Mouse (Mus musculus): ENCODE results near the gene Gm43552. TPM values are rescaled to one million over a fixed set of nuclear protein-coding genes. Genes with fewer than 3 reads are reported as not detected.

Gm43552 gene
- not detected in 2 replicates for polyA plus RNA-seq (2015; fragmentation: Nextera tagmentation; extraction: Ambion mirVana)

DNA sequence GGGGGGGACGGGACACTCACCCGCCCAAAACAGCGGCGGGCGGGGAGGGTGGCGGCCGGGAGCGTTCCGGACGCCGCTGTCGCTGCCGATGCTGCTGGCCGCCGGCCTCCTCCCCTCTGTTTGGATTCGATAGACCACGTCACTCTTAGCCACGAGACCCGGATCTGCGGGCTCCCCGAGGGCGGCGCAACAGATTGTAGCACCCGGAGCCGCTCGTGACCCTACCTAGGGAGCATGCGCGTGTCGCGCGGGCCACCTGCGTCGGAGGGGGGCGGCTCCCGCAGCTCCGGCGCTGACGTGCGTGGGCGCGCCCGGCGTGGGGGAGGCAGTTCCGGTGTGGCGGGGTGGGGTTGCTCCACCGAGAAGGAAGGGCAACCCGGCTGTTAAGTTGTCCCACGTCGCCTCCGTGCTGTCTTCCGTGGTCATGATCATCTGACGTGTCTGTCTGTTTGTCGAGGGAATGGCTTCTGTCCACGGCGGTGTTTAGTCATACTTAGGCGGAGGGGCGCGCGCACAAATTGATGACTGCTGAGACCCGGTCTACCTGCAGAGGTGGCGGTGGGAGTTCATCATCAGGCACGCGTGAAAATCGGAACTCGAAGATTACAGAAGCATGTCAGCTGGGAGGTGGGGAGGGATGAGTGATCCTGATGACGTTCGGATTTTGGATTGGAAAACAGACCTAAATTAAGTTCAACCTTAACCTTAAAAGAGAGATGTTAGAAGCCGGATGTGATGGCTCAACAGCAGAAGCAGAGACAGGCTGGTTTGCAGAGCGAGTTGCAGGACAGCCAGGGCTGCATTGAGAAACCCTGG lies at the start of gene Gm43552:
Gene Gm43552, minus strand, starts transcription at position 118 of the 816 bp plus-strand sequence.

DNA sequence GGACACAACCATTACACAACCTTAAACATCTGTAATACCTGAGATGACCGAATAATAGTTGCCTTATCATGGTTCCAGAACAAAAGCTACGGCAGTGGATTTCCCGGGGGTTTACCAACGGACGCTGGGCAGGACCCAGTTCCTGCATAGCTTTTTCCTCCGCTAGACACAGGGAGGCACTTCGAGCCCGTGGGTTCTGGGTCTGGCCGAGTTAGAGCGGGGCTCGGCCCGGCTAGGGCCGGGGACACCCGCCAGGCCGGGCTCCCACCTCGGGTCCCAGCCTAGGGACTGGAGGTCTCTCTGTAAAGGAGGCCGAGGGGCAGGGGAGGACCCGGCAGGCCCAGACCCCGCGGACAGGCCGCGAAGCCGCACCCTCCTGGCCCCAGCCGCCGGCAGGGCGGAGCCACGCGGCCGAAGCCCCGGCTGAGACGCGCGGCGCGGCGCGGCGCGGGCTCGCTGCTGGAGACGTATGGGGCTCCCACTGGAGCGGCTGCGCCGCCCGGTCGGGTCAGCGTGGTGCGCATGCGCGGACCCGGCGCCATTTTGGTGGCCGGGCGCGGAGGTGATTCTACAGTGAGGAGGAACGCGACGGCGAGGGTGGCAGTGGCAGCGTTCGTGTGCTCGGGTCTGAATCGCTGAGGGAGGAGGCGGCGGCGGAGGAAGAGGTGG lies 44.3 kb upstream of the Gm43552 start, which contains the start of the genes Smim14 and Ube2k:
Gene Smim14, minus strand, starts transcription at position 434 of the 669 bp plus-strand sequence.
Gene Ube2k, plus strand, starts transcription at position 483 of the 669 bp plus-strand sequence.

DNA sequence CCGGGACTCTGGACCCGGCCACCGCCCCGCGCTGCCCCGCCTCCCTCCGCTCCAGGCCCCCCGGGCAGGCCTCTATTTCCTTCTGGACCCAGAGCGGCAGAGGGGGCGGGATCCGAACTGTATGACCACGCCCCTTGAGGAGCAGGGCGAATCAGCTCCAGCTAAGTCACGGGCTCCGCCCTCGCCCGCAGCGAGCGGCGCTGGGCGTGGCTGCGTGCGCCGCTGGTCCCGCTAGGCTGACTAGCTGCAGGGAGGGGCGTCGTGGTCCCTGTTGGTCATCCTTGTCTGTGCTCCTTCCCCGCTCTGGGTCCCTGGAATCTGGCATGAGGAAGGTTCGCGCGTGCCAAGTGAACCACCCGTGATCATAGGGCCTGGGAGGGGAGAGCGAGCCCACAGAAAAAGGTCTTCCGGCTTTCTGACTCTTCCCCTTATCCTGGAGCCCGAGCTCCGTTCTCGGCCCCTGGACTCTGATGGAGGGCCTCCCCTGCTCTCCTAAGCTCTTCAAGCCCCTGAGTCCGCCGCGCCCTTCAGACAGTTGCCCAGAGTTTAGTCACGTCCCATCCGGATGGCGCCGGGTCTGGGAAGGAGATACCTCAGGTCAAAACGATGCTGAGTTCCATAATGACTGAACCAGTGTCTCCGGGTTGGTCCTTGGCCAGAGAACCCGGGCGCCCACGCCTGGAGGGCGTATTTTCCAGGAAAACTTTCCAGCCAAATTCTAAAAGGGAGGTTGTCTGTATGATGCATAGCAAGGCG lies 56.6 kb downstream of the Gm43552 start, which contains the start of gene Ugdh:
Gene Ugdh, minus strand, starts transcription at position 144 of the 756 bp plus-strand sequence.

GRCm38 (mm10) chr5:65390648-65391644 lies 101.7 kb downstream of the Gm43552 start, which contains the start of the genes Rpl9 and Lias:
TSS of gene Rpl9 (minus strand) at chr5:65391444.
TSS of gene Lias (plus strand) at chr5:65391497.

Other genes with a start within 250 kb of the Gm43552 start
- gene Rfc1, start 157.2 kb downstream of the Gm43552 start, polyA plus RNA-seq (2015; fragmentation: Nextera tagmentation; extraction: Ambion mirVana) = 36.4 and 40.4 TPM in 2 replicates
- 1.5 and 8.5 TPM in 2 replicates for gene Klb, start 144.5 kb downstream of the Gm43552 start, polyA plus RNA-seq (2015; fragmentation: Nextera tagmentation; extraction: Ambion mirVana)
- gene Rpl9, start 101.4 kb downstream of the Gm43552 start, polyA plus RNA-seq (2015; fragmentation: Nextera tagmentation; extraction: Ambion mirVana) = 714 and 748 TPM in 2 replicates
- 76.7 and 81.1 TPM in 2 replicates for gene Lias, start 101.3 kb downstream of the Gm43552 start, polyA plus RNA-seq (2015; fragmentation: Nextera tagmentation; extraction: Ambion mirVana)
- 32.7 and 48.7 TPM in 2 replicates for gene Ugdh, start 56.9 kb downstream of the Gm43552 start, polyA plus RNA-seq (2015; fragmentation: Nextera tagmentation; extraction: Ambion mirVana)
- gene Smim14, start 44.4 kb upstream of the Gm43552 start, polyA plus RNA-seq (2015; fragmentation: Nextera tagmentation; extraction: Ambion mirVana) = 111 and 135 TPM in 2 replicates
- 101 and 128 TPM in 2 replicates for gene Ube2k, start 44.4 kb upstream of the Gm43552 start, polyA plus RNA-seq (2015; fragmentation: Nextera tagmentation; extraction: Ambion mirVana)
- gene Pds5a, start 205.4 kb upstream of the Gm43552 start, polyA plus RNA-seq (2015; fragmentation: Nextera tagmentation; extraction: Ambion mirVana) = 16.6 and 16.7 TPM in 2 replicates

Measured in skeletal muscle tissue, postnatal 0 days (tissue).